Mouse (Mus musculus) kidney, postnatal 0 days (tissue): ENCODE measurements around the gene Mzf1. TPM values are rescaled to one million over a fixed set of nuclear protein-coding genes. Genes with fewer than 3 reads are reported as not detected.

ENCODE experiments used
- ATAC-seq: fragments of 200-750 bp; cut with Nextera tagmentation; replicated peaks from 2 replicates; pipeline ENCODE4 v1.8.0; 2017; ENCODE audit warnings: low read depth, moderate number of reproducible peaks, moderate TSS enrichment, moderate library complexity; ENCODE audit not compliant: low FRiP score
- DNase-seq: peaks from one replicate; pipeline ENCODE4 v3.0.0-alpha.2; 2016; ENCODE audit warnings: low spot score
- H3K27ac ChIP-seq: fragments of 300-500 bp; sonication (generic); 2 replicates; pipeline ENCODE4 v1.5.1; 2014; ENCODE audit warnings: mild to moderate bottlenecking
- H3K27me3 ChIP-seq: fragments of 300-500 bp; sonication (generic); 2 replicates; pipeline ENCODE4 v1.6.1; 2014; ENCODE audit warnings: low read length, mixed read lengths; ENCODE audit not compliant: insufficient read depth
- H3K36me3 ChIP-seq: fragments of 300-500 bp; sonication (generic); 2 replicates; pipeline ENCODE4 v1.6.1; 2014; ENCODE audit warnings: low read length, mixed read lengths; ENCODE audit not compliant: insufficient read depth
- H3K4me1 ChIP-seq: fragments of 300-500 bp; sonication (generic); replicated peaks from 2 replicates; pipeline ENCODE4 v1.6.1; 2014; ENCODE audit warnings: antibody characterized with exemption, low read length, mixed read lengths; ENCODE audit not compliant: insufficient read depth
- H3K4me2 ChIP-seq: fragments of 300-500 bp; sonication (generic); 2 replicates; pipeline ENCODE4 v1.6.1; 2014; ENCODE audit warnings: mild to moderate bottlenecking, low read length, moderate library complexity, mixed read lengths
- H3K4me3 ChIP-seq: fragments of 300-500 bp; sonication (generic); replicated peaks from 2 replicates; pipeline ENCODE4 v1.5.1; 2014; ENCODE audit warnings: low read depth, low read length
- H3K9ac ChIP-seq: fragments of 300-500 bp; sonication (generic); 2 replicates; pipeline ENCODE4 v1.6.1; 2014; ENCODE audit warnings: low read depth, low read length
- H3K9me3 ChIP-seq: fragments of 300-500 bp; sonication (generic); replicated peaks from 2 replicates; pipeline ENCODE4 v1.6.1; 2016; ENCODE audit warnings: low read length, inconsistent platforms, mixed read lengths
- CTCF ChIP-seq: IDR thresholded peaks from 2 replicates; pipeline ENCODE4 v1.5.1; 2016; ENCODE audit warnings: antibody characterized with exemption, low read depth, mild to moderate bottlenecking, moderate library complexity
- WGBS: fragments of 180-500 bp; shearing (Covaris S2); extraction: QIAGEN DNeasy Blood & Tissue Kit; methylation state at CpG from one replicate; pipeline ENCODE4 v1.1.7; 2014; 5-methylcytosine and 5-hydroxymethylcytosine counted together
- polyA plus RNA-seq: library from polyadenylated mRNA; unstranded; fragments of >200 nt; fragmentation: Nextera tagmentation; extraction: Ambion mirVana; gene quantifications from 2 replicates; pipeline ENCODE4 v1.2.1, GENCODE M21; 2015

Mzf1 gene
- polyA plus RNA-seq, 1 experiment from 2014 or later = 2.3 TPM

- Histone ChIP-seq H3K4me3 (peak overlapping the region; percentile 31), H3K4me1 (peaks cover 12% of the 10 kb centered on the region), H3K9ac (no peak overlapping the region; the same call in 1 of the 2 replicates), H3K9me3 (no peaks in the 10 kb centered on the region), H3K27me3 (peaks cover 9% of the 10 kb centered on the region), H3K27ac (no peak overlapping the region), H3K4me2 (peak overlapping the region; percentile 81), H3K36me3 (no peaks in the 10 kb centered on the region)
- WGBS = 47% methylated on average over 16 of the region's 16 CpGs
- no peak for TF ChIP-seq CTCF
- no peak for DNase-seq
- ATAC-seq = no peak
Measured at GRCm38 (mm10) chr7:13043120-13043444, 11.5 kb downstream of the Mzf1 start.

GRCm38 (mm10) chr7:13042511-13042910 is 12.1 kb downstream of the Mzf1 start:
- H3K4me3 ChIP-seq = no peak overlapping the region

GRCm38 (mm10) chr7:13041256-13041655 is 13.3 kb downstream of the Mzf1 start:
- no peak for DNase-seq
- no peak for ATAC-seq
- no peaks in the 10 kb centered on the region for H3K36me3 ChIP-seq
- WGBS = 71% methylated on average over 1 of the region's 1 CpGs
- no peaks in the 10 kb centered on the region for H3K9me3 ChIP-seq
- H3K4me2 ChIP-seq = no peak overlapping the region
- no peak overlapping the region for H3K4me3 ChIP-seq
- H3K27me3 ChIP-seq = peaks cover 9% of the 10 kb centered on the region
- TF ChIP-seq CTCF = no peak
- H3K9ac ChIP-seq = no peak overlapping the region
- no peak overlapping the region for H3K27ac ChIP-seq
- peaks cover 19% of the 10 kb centered on the region for H3K4me1 ChIP-seq

More at GRCm38 (mm10) chr7:13042511-13042910, 12.1 kb downstream of the Mzf1 start:
- TF ChIP-seq CTCF = no peak
- no peak for ATAC-seq
- H3K27me3 ChIP-seq = peaks cover 9% of the 10 kb centered on the region
- peaks cover 12% of the 10 kb centered on the region for H3K4me1 ChIP-seq
- no peak overlapping the region for H3K4me2 ChIP-seq
- no peak overlapping the region for H3K27ac ChIP-seq
- WGBS = 80% methylated on average over 6 of the region's 6 CpGs
- H3K36me3 ChIP-seq = no peaks in the 10 kb centered on the region
- DNase-seq = no peak
- no peaks in the 10 kb centered on the region for H3K9me3 ChIP-seq
- H3K9ac ChIP-seq = no peak overlapping the region

- DNase-seq = no peak
- WGBS = 76% methylated on average over 1 of the region's 1 CpGs
- no peaks in the 10 kb centered on the region for H3K9me3 ChIP-seq
- H3K4me3 ChIP-seq = peak overlapping the region; percentile 81; the same call in 1 of the 2 replicates
- TF ChIP-seq CTCF = no peak
- peaks cover 11% of the 10 kb centered on the region; the same call in 1 of the 2 replicates for H3K36me3 ChIP-seq
- H3K27ac ChIP-seq = peak overlapping the region; percentile 100
- ATAC-seq = no peak
- peaks cover 21% of the 10 kb centered on the region for H3K4me1 ChIP-seq
- peak overlapping the region; percentile 98; the same call in 1 of the 2 replicates for H3K9ac ChIP-seq
- H3K27me3 ChIP-seq = peaks cover 9% of the 10 kb centered on the region
- H3K4me2 ChIP-seq = peak overlapping the region; percentile 80
Measured at GRCm38 (mm10) chr7:13039181-13039580, 15.4 kb downstream of the Mzf1 start.

- DNase-seq = peak; percentile 55
- Histone ChIP-seq H3K4me2 (peak overlapping the region; percentile 80), H3K9me3 (no peaks in the 10 kb centered on the region), H3K36me3 (peaks cover 11% of the 10 kb centered on the region; the same call in 1 of the 2 replicates), H3K9ac (peak overlapping the region; percentile 98), H3K4me3 (peak overlapping the region; percentile 81), H3K27ac (peak overlapping the region; percentile 100), H3K4me1 (peaks cover 21% of the 10 kb centered on the region), H3K27me3 (peaks cover 9% of the 10 kb centered on the region)
- no peak for ATAC-seq
- TF ChIP-seq CTCF = no peak
- WGBS = 9% methylated on average over 15 of the region's 15 CpGs
Measured at GRCm38 (mm10) chr7:13038621-13039169, 15.9 kb downstream of the Mzf1 start.

GRCm38 (mm10) chr7:13037901-13038555 is 16.5 kb downstream of the Mzf1 start, which contains the start of gene Ube2m:
TSS of gene Ube2m (minus strand) at chr7:13038275.
- ATAC-seq = peak; percentile 93
- Histone ChIP-seq H3K27ac (peak within 1 kb of the TSS; percentile 100), H3K9me3 (no peaks in the 10 kb centered on the region), H3K36me3 (peaks cover 11% of the 10 kb centered on the region; the same call in 1 of the 2 replicates), H3K9ac (peak within 1 kb of the TSS; percentile 98), H3K27me3 (peaks cover 6% of the 10 kb centered on the region), H3K4me2 (peak within 1 kb of the TSS; percentile 80), H3K4me1 (peaks cover 24% of the 10 kb centered on the region), H3K4me3 (peak within 1 kb of the TSS; percentile 81)
- peak; percentile 99 for DNase-seq
- under 1% methylated on average over 56 of the region's 65 CpGs for WGBS
- no peak for TF ChIP-seq CTCF
